Mouse (Mus musculus) heart, embryonic 12.5 days (tissue): ENCODE measurements around the gene Nfkb1. TPM values are rescaled to one million over a fixed set of nuclear protein-coding genes. Genes with fewer than 3 reads are reported as not detected.

Source experiments
- ATAC-seq: fragments of 200-750 bp; cut with Nextera tagmentation; 2 replicates; pipeline ENCODE4 v1.8.0; 2017; ENCODE audit warnings: moderate TSS enrichment, moderate library complexity; ENCODE audit not compliant: insufficient number of reproducible peaks, low FRiP score
- H3K27ac ChIP-seq: fragments of 300-500 bp; sonication (generic); 2 replicates; pipeline ENCODE4 v1.5.1; 2016; ENCODE audit warnings: mild to moderate bottlenecking, moderate library complexity; ENCODE audit not compliant: poor library complexity, severe bottlenecking
- H3K27me3 ChIP-seq: fragments of 300-500 bp; sonication (generic); replicated peaks from 2 replicates; pipeline ENCODE4 v1.6.1; 2016; ENCODE audit warnings: mild to moderate bottlenecking, moderate library complexity
- H3K36me3 ChIP-seq: fragments of 300-500 bp; sonication (generic); 2 replicates; pipeline ENCODE4 v1.6.1; 2016; ENCODE audit warnings: mild to moderate bottlenecking, moderate library complexity
- H3K4me1 ChIP-seq: fragments of 300-500 bp; sonication (generic); replicated peaks from 2 replicates; pipeline ENCODE4 v1.6.1; 2016; ENCODE audit warnings: mild to moderate bottlenecking
- H3K4me2 ChIP-seq: fragments of 300-500 bp; sonication (generic); 2 replicates; pipeline ENCODE4 v1.6.1; 2016; ENCODE audit warnings: mild to moderate bottlenecking, moderate library complexity
- H3K4me3 ChIP-seq: fragments of 300-500 bp; sonication (generic); 2 replicates; pipeline ENCODE4 v1.5.1; 2016; ENCODE audit warnings: mild to moderate bottlenecking
- H3K9ac ChIP-seq: fragments of 300-500 bp; sonication (generic); 2 replicates; pipeline ENCODE4 v1.6.1; 2016; ENCODE audit warnings: mild to moderate bottlenecking, moderate library complexity
- H3K9me3 ChIP-seq: fragments of 300-500 bp; sonication (generic); replicated peaks from 2 replicates; pipeline ENCODE4 v1.6.1; 2016; ENCODE audit warnings: mild to moderate bottlenecking, moderate library complexity
- WGBS: fragments of 180-500 bp; shearing (Covaris S2); methylation state at CpG from one replicate; pipeline ENCODE4 v1.1.7; 2016; 5-methylcytosine and 5-hydroxymethylcytosine counted together
- polyA plus RNA-seq: library from polyadenylated mRNA; unstranded; fragments of >200 nt; fragmentation: Nextera tagmentation; extraction: Ambion mirVana; gene quantifications from 2 replicates; pipeline ENCODE4 v1.2.1, GENCODE M21; 2016

The Nfkb1 gene
- polyA plus RNA-seq, 1 experiment from 2014 or later, result 14.3 TPM

- H3K4me1 ChIP-seq, result peaks cover 21% of the 10 kb centered on the region
- peaks cover 40% of the 10 kb centered on the region for H3K36me3 ChIP-seq
- H3K9ac ChIP-seq, result no peak overlapping the region
- no peaks in the 10 kb centered on the region for H3K27me3 ChIP-seq
- ATAC-seq, result no peak
- WGBS, result 83% methylated on average over 4 of the region's 4 CpGs
- no peak overlapping the region for H3K4me3 ChIP-seq
- no peak overlapping the region for H3K27ac ChIP-seq
- H3K9me3 ChIP-seq, result no peaks in the 10 kb centered on the region
- no peak overlapping the region for H3K4me2 ChIP-seq
Observed at GRCm38 (mm10) chr3:135629830-135630355, 61.5 kb downstream of the Nfkb1 start.

GRCm38 (mm10) chr3:135628706-135629169, 62.6 kb downstream of the Nfkb1 start:
- H3K36me3 ChIP-seq, result peaks cover 50% of the 10 kb centered on the region
- no peaks in the 10 kb centered on the region for H3K27me3 ChIP-seq
- H3K4me3 ChIP-seq, result no peak overlapping the region
- WGBS, result 44% methylated on average over 9 of the region's 9 CpGs
- no peak for ATAC-seq
- no peaks in the 10 kb centered on the region for H3K9me3 ChIP-seq
- peak overlapping the region; percentile 69 for H3K27ac ChIP-seq
- H3K9ac ChIP-seq, result no peak overlapping the region
- H3K4me1 ChIP-seq, result peaks cover 21% of the 10 kb centered on the region
- no peak overlapping the region for H3K4me2 ChIP-seq

GRCm38 (mm10) chr3:135628000-135628705, 63.2 kb downstream of the Nfkb1 start:
- WGBS, result 68% methylated on average over 9 of the region's 9 CpGs
- no peak overlapping the region for H3K4me2 ChIP-seq
- H3K9me3 ChIP-seq, result no peaks in the 10 kb centered on the region
- H3K36me3 ChIP-seq, result peaks cover 52% of the 10 kb centered on the region
- H3K4me1 ChIP-seq, result peaks cover 24% of the 10 kb centered on the region
- no peaks in the 10 kb centered on the region for H3K27me3 ChIP-seq
- no peak for ATAC-seq
- H3K9ac ChIP-seq, result no peak overlapping the region
- no peak overlapping the region for H3K4me3 ChIP-seq
- H3K27ac ChIP-seq, result peak overlapping the region; percentile 69

GRCm38 (mm10) chr3:135625290-135625689, 66.1 kb downstream of the Nfkb1 start:
- no peaks in the 10 kb centered on the region for H3K9me3 ChIP-seq
- H3K27me3 ChIP-seq, result no peaks in the 10 kb centered on the region
- WGBS, result 93% methylated on average over 2 of the region's 2 CpGs
- ATAC-seq, result no peak
- no peak overlapping the region for H3K27ac ChIP-seq
- H3K36me3 ChIP-seq, result peaks cover 54% of the 10 kb centered on the region
- H3K9ac ChIP-seq, result no peak overlapping the region
- no peak overlapping the region for H3K4me2 ChIP-seq
- H3K4me3 ChIP-seq, result no peak overlapping the region
- H3K4me1 ChIP-seq, result peaks cover 20% of the 10 kb centered on the region

- ATAC-seq, result no peak
- no peak overlapping the region for H3K4me2 ChIP-seq
- no peaks in the 10 kb centered on the region for H3K4me1 ChIP-seq
- H3K4me3 ChIP-seq, result no peak overlapping the region
- no peak overlapping the region for H3K27ac ChIP-seq
- H3K36me3 ChIP-seq, result peaks cover 67% of the 10 kb centered on the region
- H3K9ac ChIP-seq, result no peak overlapping the region
- no peaks in the 10 kb centered on the region for H3K9me3 ChIP-seq
- H3K27me3 ChIP-seq, result no peaks in the 10 kb centered on the region
- 80% methylated on average over 7 of the region's 7 CpGs for WGBS
Observed at GRCm38 (mm10) chr3:135616730-135617129, 74.6 kb downstream of the Nfkb1 start.

- 91% methylated on average over 3 of the region's 3 CpGs for WGBS
- no peak for ATAC-seq
- no peak overlapping the region for H3K4me3 ChIP-seq
- H3K4me1 ChIP-seq, result 0 out of 2 replicates have a peak, but pooled peaks cover under 1% of the 10 kb centered on the region
- no peak overlapping the region for H3K4me2 ChIP-seq
- no peaks in the 10 kb centered on the region for H3K27me3 ChIP-seq
- H3K27ac ChIP-seq, result no peak overlapping the region
- H3K36me3 ChIP-seq, result peaks cover 84% of the 10 kb centered on the region
- H3K9ac ChIP-seq, result no peak overlapping the region
- H3K9me3 ChIP-seq, result no peaks in the 10 kb centered on the region
Observed at GRCm38 (mm10) chr3:135614376-135614775, 77.0 kb downstream of the Nfkb1 start.

GRCm38 (mm10) chr3:135610221-135610620, 81.1 kb downstream of the Nfkb1 start:
- peaks cover 75% of the 10 kb centered on the region for H3K36me3 ChIP-seq

GRCm38 (mm10) chr3:135607660-135608473, 83.5 kb downstream of the Nfkb1 start:
- Histone ChIP-seq H3K27ac (peak overlapping the region; percentile 73), H3K36me3 (peaks cover 77% of the 10 kb centered on the region), H3K4me3 (no peak overlapping the region), H3K9me3 (no peaks in the 10 kb centered on the region), H3K4me1 (peaks cover 51% of the 10 kb centered on the region), H3K9ac (no peak overlapping the region), H3K27me3 (no peaks in the 10 kb centered on the region), H3K4me2 (no peak overlapping the region; the same call in 1 of the 2 replicates)
- 65% methylated on average over 24 of the region's 24 CpGs for WGBS
- ATAC-seq, result no peak

More at GRCm38 (mm10) chr3:135610221-135610620, 81.1 kb downstream of the Nfkb1 start:
- H3K27ac ChIP-seq, result no peak overlapping the region
- H3K9me3 ChIP-seq, result no peaks in the 10 kb centered on the region
- H3K9ac ChIP-seq, result no peak overlapping the region
- ATAC-seq, result no peak
- peaks cover 30% of the 10 kb centered on the region for H3K4me1 ChIP-seq
- no peak overlapping the region for H3K4me3 ChIP-seq
- H3K4me2 ChIP-seq, result no peak overlapping the region
- WGBS, result 65% methylated on average over 3 of the region's 3 CpGs
- H3K27me3 ChIP-seq, result no peaks in the 10 kb centered on the region

GRCm38 (mm10) chr3:135607021-135607420, 84.3 kb downstream of the Nfkb1 start:
- ATAC-seq, result no peak
- Histone ChIP-seq H3K36me3 (peaks cover 73% of the 10 kb centered on the region), H3K9ac (no peak overlapping the region), H3K9me3 (no peaks in the 10 kb centered on the region), H3K27me3 (no peaks in the 10 kb centered on the region), H3K4me3 (no peak overlapping the region), H3K4me1 (peaks cover 59% of the 10 kb centered on the region), H3K4me2 (no peak overlapping the region), H3K27ac (no peak overlapping the region)
- 86% methylated on average over 9 of the region's 9 CpGs for WGBS

GRCm38 (mm10) chr3:135606592-135606991, 84.8 kb downstream of the Nfkb1 start:
- ATAC-seq, result no peak

GRCm38 (mm10) chr3:135605474-135605873, 85.9 kb downstream of the Nfkb1 start:
- peaks cover 69% of the 10 kb centered on the region for H3K36me3 ChIP-seq
- WGBS, result 53% methylated on average over 4 of the region's 4 CpGs
- no peak overlapping the region for H3K9ac ChIP-seq
- H3K9me3 ChIP-seq, result no peaks in the 10 kb centered on the region
- H3K4me3 ChIP-seq, result no peak overlapping the region
- H3K27ac ChIP-seq, result no peak overlapping the region; the same call in 1 of the 2 replicates
- no peak overlapping the region for H3K4me2 ChIP-seq
- no peaks in the 10 kb centered on the region for H3K27me3 ChIP-seq
- ATAC-seq, result no peak
- H3K4me1 ChIP-seq, result peaks cover 65% of the 10 kb centered on the region

More at GRCm38 (mm10) chr3:135606592-135606991, 84.8 kb downstream of the Nfkb1 start:
- Histone ChIP-seq H3K4me1 (peaks cover 64% of the 10 kb centered on the region), H3K4me2 (no peak overlapping the region), H3K4me3 (no peak overlapping the region), H3K36me3 (peaks cover 71% of the 10 kb centered on the region), H3K27ac (no peak overlapping the region), H3K9me3 (no peaks in the 10 kb centered on the region), H3K27me3 (no peaks in the 10 kb centered on the region), H3K9ac (no peak overlapping the region)
- 84% methylated on average over 8 of the region's 8 CpGs for WGBS
